Mouse (Mus musculus) testis, adult 10 weeks (tissue): ENCODE measurements around the gene Lias. TPM values are rescaled to one million over a fixed set of nuclear protein-coding genes. Genes with fewer than 3 reads are reported as not detected.

Experiments
- polyA plus RNA-seq: library from polyadenylated mRNA; stranded (reverse); fragments of 350-450 nt; fragmentation: Illumina TruSeq; extraction: RNeasy Lipid Tissue Mini Kit (QIAGEN cat#74804); gene quantifications from one replicate; pipeline ENCODE4 v1.2.3, GENCODE M21; 2014; ENCODE audit warnings: low read depth, low replicate concordance

The Lias gene
- 113 TPM for polyA plus RNA-seq

DNA sequence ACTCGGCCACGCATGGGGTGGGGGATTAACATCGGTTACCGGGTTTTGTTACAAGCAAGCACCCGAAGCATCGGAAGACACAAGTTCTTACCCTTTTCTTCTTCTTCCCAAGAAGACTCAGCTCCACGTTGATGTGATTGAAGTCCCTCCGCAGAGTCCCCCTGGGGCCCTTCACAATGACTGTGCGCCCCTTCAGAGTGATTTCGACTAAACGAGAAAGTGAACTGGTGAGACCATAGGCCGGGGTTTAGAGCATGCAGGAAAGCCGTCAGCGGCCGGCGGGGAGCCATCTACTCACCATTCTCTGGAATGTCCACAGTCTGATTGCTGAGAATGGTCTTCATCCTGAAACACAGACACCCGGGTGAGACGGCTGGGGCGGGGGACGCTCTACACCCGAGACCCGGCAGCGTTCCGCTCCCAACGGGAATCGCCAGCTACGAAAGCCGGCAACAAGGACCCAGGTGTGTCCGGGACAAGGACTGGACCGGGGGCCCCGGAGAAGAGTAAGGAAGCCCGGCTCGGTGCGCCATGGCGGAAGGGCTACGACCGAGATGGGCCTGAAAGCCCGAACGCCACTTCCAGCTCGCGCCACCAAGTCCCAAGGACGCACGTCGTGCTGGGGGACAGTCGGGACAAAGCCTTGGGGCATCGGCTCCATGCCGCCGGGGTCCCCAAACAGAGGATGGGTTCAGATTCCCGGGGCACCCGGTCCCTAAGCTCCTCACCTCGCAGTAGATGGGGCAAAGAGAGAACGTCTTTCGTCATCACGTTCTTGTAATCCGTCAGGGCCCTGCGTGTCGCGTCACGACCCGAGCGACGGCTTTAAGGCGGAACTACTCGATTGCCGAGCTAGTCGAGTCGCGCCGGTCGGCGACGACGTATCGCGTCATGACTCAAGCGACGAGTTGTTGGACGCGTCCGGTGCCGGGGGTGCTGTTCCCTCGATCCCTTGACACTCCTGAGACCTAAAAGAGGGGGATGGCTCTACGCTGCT, at the start of gene Lias, which contains the start of gene Rpl9:
Gene Lias (plus strand): TSS at position 850 of the 997 bp plus-strand sequence.
Gene Rpl9 (minus strand): TSS at position 797 of the 997 bp plus-strand sequence.

DNA sequence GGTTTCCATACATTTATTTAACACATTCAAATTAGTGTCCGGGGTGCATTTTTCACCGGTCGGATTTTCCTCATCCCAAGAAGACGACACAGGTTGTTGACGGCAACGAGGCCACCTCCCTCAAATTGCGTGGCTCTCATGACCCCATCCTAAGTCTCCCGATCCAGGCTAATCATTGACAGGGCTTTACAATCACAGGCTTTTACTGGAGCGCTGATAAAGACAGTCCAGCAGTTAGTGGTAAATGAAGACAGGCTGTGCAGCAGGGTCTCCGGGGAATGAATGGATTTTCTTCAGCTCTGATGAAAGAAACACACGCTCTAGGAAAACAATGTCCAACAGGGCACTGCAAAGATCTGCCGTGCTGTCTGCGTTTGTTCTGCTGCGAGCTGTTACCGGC, 43.1 kb upstream of the Lias start, which contains the start of gene Klb:
Gene Klb (plus strand): TSS at position 147 of the 400 bp plus-strand sequence.

DNA sequence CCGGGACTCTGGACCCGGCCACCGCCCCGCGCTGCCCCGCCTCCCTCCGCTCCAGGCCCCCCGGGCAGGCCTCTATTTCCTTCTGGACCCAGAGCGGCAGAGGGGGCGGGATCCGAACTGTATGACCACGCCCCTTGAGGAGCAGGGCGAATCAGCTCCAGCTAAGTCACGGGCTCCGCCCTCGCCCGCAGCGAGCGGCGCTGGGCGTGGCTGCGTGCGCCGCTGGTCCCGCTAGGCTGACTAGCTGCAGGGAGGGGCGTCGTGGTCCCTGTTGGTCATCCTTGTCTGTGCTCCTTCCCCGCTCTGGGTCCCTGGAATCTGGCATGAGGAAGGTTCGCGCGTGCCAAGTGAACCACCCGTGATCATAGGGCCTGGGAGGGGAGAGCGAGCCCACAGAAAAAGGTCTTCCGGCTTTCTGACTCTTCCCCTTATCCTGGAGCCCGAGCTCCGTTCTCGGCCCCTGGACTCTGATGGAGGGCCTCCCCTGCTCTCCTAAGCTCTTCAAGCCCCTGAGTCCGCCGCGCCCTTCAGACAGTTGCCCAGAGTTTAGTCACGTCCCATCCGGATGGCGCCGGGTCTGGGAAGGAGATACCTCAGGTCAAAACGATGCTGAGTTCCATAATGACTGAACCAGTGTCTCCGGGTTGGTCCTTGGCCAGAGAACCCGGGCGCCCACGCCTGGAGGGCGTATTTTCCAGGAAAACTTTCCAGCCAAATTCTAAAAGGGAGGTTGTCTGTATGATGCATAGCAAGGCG, 44.7 kb downstream of the Lias start, which contains the start of gene Ugdh:
Gene Ugdh (minus strand): TSS at position 144 of the 756 bp plus-strand sequence.

Other genes with a start within 250 kb of the Lias start
- 49.3 TPM for gene Wdr19, start 191.8 kb upstream of the Lias start, polyA plus RNA-seq
- 85.2 TPM for gene Rfc1, start 55.8 kb upstream of the Lias start, polyA plus RNA-seq
- gene Klb, start 43.2 kb upstream of the Lias start, polyA plus RNA-seq = 0.90 TPM
- gene Rpl9, start 53 bp upstream of the Lias start, polyA plus RNA-seq = 182 TPM
- 7.9 TPM for gene Ugdh, start 44.5 kb downstream of the Lias start, polyA plus RNA-seq
- gene Gm43552, start 101.3 kb downstream of the Lias start, polyA plus RNA-seq = not detected
- gene Smim14, start 145.7 kb downstream of the Lias start, polyA plus RNA-seq = 123 TPM
- gene Ube2k, start 145.7 kb downstream of the Lias start, polyA plus RNA-seq = 349 TPM